Mouse (Mus musculus) limb, embryonic 14.5 days (tissue): ENCODE data around the gene Rpl15. TPM values are rescaled to one million over a fixed set of nuclear protein-coding genes. Genes with fewer than 3 reads are reported as not detected.

ENCODE experiments used
- ATAC-seq: fragments of 200-750 bp; cut with Nextera tagmentation; 2 replicates; pipeline ENCODE4 v1.8.0; 2017; ENCODE audit warnings: low read depth, moderate number of reproducible peaks, moderate TSS enrichment; ENCODE audit not compliant: low FRiP score
- DNase-seq: peaks from one replicate; pipeline ENCODE4 v3.0.0-alpha.2; 2015; ENCODE audit warnings: low spot score
- H3K27ac ChIP-seq: fragments of 300-500 bp; sonication (generic); replicated peaks from 2 replicates; pipeline ENCODE4 v1.5.1; 2014; ENCODE audit warnings: low read depth, mild to moderate bottlenecking, low read length, moderate library complexity, mixed read lengths
- H3K27me3 ChIP-seq: fragments of 300-500 bp; sonication (generic); 2 replicates; pipeline ENCODE4 v1.6.1; 2014; ENCODE audit warnings: low read length, mixed read lengths; ENCODE audit not compliant: control insufficient read depth, insufficient read depth
- H3K36me3 ChIP-seq: fragments of 300-500 bp; sonication (generic); 2 replicates; pipeline ENCODE4 v1.6.1; 2014; ENCODE audit warnings: mild to moderate bottlenecking, low read length, moderate library complexity, mixed read lengths; ENCODE audit not compliant: control insufficient read depth, insufficient read depth
- H3K4me1 ChIP-seq: fragments of 300-500 bp; sonication (generic); 2 replicates; pipeline ENCODE4 v1.6.1; 2014; ENCODE audit warnings: antibody characterized with exemption, low read length, mixed read lengths; ENCODE audit not compliant: control insufficient read depth, insufficient read depth
- H3K4me2 ChIP-seq: fragments of 300-500 bp; sonication (generic); replicated peaks from 2 replicates; pipeline ENCODE4 v1.6.1; 2014; ENCODE audit warnings: low read depth, mild to moderate bottlenecking, low read length, moderate library complexity; ENCODE audit not compliant: severe bottlenecking
- H3K4me3 ChIP-seq: fragments of 300-500 bp; sonication (generic); replicated peaks from 2 replicates; pipeline ENCODE4 v1.5.1; 2014; ENCODE audit warnings: low read length
- H3K9ac ChIP-seq: fragments of 300-500 bp; sonication (generic); 2 replicates; pipeline ENCODE4 v1.6.1; 2014; ENCODE audit warnings: mild to moderate bottlenecking, low read depth, low read length, moderate library complexity; ENCODE audit not compliant: severe bottlenecking
- H3K9me3 ChIP-seq: fragments of 300-500 bp; sonication (generic); 2 replicates; pipeline ENCODE4 v1.6.1; 2016; ENCODE audit warnings: low read length; ENCODE audit not compliant: control insufficient read depth
- POLR2A ChIP-seq: fragments of 200-500 bp; IDR thresholded peaks from 2 replicates; pipeline ENCODE4 v1.8.0; 2012; ENCODE audit warnings: inconsistent platforms, mild to moderate bottlenecking, moderate library complexity, borderline replicate concordance; ENCODE audit not compliant: insufficient read depth, insufficient read length; ENCODE audit errors: extremely low read depth
- WGBS: fragments of 180-500 bp; shearing (Covaris S2); extraction: QIAGEN DNeasy Blood & Tissue Kit; methylation state at CpG from one replicate; pipeline ENCODE4 v1.1.7; 2014; 5-methylcytosine and 5-hydroxymethylcytosine counted together
- polyA plus RNA-seq, 2 experiments: library from polyadenylated mRNA; depleted of rRNA in 1 of 2; stranded (reverse) in 1 of 2; unstranded in 1 of 2; fragments of >200 nt; fragmentation: Nextera tagmentation in 1 of 2; extraction: Ambion mirVana in 1 of 2; gene quantifications; 2 replicates each; pipeline versions ENCODE4 v1.2.1 to v1.2.3; 2012 to 2014

Rpl15 gene
- polyA plus RNA-seq, 2 experiments: 499 to 1,239 TPM

DNA sequence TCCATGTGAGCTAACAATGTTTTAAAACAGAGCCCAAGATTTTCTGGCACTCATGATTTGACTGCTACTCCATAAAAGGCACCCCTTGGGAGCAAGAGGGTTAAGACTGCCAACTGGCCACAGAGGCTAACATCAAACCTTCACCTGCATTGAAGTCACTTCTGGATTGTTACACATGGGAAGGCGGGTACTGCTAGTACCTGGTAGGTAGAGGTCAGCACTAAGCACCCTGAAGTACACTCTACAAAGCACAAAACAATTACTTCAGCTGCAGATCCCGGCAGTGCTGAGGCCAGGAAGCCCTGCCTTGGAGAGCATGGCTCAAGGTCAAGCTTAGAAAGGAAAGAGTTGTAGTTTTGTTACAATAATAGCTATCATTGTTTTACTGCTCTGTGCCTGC is 16.2 kb upstream of the Rpl15 start:
- no peak overlapping the region for H3K4me3 ChIP-seq
- 0 out of 2 replicates have a peak, but pooled peaks cover 13% of the 10 kb centered on the region for H3K4me1 ChIP-seq
- TF ChIP-seq POLR2A: no peak
- H3K36me3 ChIP-seq: peaks cover 12% of the 10 kb centered on the region
- no peaks in the 10 kb centered on the region for H3K27me3 ChIP-seq
- DNase-seq (no peak), ATAC-seq (no peak)
- no peak overlapping the region for H3K27ac ChIP-seq
- no peaks in the 10 kb centered on the region for H3K9me3 ChIP-seq
- WGBS: 73% methylated on average over 2 of the region's 2 CpGs
- no peak overlapping the region for H3K9ac ChIP-seq
- H3K4me2 ChIP-seq: no peak overlapping the region

DNA sequence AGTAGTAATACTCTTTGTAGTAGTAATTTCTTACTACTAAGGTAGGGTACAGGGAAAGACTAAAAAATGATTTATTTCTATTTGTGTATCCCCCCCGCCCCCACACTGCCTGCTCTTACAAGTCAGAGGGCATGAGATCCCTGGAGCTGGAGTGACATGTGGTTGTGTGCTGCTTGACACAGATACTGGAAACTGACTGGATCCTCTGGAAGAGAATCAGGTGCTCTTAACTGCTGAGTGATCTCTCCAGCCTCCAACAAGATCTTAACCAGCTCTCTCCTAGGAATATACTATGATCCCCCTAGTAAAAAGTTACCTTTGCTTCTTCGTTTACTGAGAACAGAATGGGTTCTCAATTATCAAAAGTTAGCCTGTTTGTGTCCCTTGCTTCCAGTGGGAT is 15.2 kb upstream of the Rpl15 start:
- TF ChIP-seq POLR2A: no peak
- Histone ChIP-seq H3K4me3 (no peak overlapping the region), H3K9ac (no peak overlapping the region), H3K27me3 (no peaks in the 10 kb centered on the region), H3K9me3 (no peaks in the 10 kb centered on the region), H3K4me2 (no peak overlapping the region), H3K27ac (no peak overlapping the region), H3K36me3 (peaks cover 22% of the 10 kb centered on the region), H3K4me1 (0 out of 2 replicates have a peak, but pooled peaks cover 13% of the 10 kb centered on the region)
- DNase-seq (no peak), ATAC-seq (no peak)
- WGBS: 91% methylated on average over 2 of the region's 2 CpGs

DNA sequence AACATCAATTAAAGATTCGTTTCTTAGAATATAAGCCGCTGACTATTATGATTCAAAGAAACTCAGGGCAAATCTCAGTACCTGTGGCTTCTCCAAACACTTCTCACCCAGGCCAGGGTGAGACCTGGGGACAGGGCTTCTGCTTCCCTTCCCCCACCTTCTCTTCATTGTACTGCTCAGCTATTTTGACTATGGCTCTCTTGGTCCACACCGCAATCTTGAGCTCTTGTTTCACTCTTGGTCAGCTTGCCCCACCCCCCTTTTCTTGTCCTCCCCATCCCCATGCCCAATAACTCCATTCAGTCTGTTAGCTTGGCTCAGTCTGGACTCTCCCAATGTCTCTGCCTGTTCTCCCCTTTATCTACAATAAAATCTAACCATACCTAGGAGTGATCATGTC is 14.3 kb upstream of the Rpl15 start:
- H3K9ac ChIP-seq: no peak overlapping the region
- no peak overlapping the region for H3K4me2 ChIP-seq
- DNase-seq (no peak), ATAC-seq (no peak)
- 91% methylated on average over 3 of the region's 3 CpGs for WGBS
- no peak overlapping the region for H3K4me3 ChIP-seq
- 0 out of 2 replicates have a peak, but pooled peaks cover 9% of the 10 kb centered on the region for H3K4me1 ChIP-seq
- no peaks in the 10 kb centered on the region for H3K9me3 ChIP-seq
- H3K36me3 ChIP-seq: peaks cover 27% of the 10 kb centered on the region
- TF ChIP-seq POLR2A: no peak
- no peak overlapping the region for H3K27ac ChIP-seq
- H3K27me3 ChIP-seq: no peaks in the 10 kb centered on the region

DNA sequence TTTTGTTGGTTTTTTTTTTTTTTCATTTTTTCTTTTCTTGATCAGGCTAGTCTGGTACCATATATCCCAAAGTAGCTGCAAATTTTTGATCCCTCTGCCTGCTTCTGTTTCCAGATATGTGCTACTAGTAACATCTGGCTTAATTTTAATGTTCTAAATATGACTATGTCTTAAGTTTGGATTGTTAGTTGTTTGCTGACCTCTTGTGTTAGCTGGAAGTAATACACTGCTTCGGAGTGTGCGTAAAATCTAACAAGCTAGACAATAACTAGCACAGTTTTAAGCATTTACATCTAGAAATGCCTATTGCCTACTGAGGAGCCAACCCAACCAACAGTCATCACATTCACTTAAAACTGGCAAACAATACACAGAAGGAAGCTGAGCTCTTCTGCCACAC is 13.4 kb upstream of the Rpl15 start:
- no peak for TF ChIP-seq POLR2A
- Histone ChIP-seq H3K4me1 (0 out of 2 replicates have a peak, but pooled peaks cover 2% of the 10 kb centered on the region), H3K27me3 (no peaks in the 10 kb centered on the region), H3K9ac (no peak overlapping the region), H3K4me2 (no peak overlapping the region), H3K9me3 (no peaks in the 10 kb centered on the region), H3K27ac (no peak overlapping the region), H3K4me3 (no peak overlapping the region), H3K36me3 (peaks cover 35% of the 10 kb centered on the region)
- ATAC-seq: no peak; the same call in 1 of the 2 replicates
- DNase-seq: no peak
- 70% methylated on average over 2 of the region's 2 CpGs for WGBS

GRCm38 (mm10) chr14:18280375-18280774 is 9.2 kb upstream of the Rpl15 start:
- 83% methylated on average over 5 of the region's 5 CpGs for WGBS
- ATAC-seq (no peak), DNase-seq (no peak)

DNA sequence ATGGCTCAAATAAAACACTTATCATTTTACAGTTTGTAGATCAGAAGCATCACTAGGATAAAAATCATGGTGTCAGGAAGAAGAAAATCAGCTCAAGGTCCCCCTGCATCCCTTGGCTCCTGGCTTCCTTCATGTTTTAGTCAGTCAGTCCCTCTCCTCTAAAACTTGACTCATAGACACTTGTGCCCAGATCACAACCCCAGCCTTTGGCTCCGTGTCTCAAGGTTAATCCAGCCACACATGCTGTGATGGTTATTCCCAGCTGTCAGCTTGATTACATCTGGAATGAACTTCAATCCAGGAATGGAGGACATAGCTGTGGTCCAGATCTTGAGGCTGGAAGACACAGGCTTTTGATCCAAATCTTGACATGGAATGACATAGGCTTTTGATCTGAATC is 3.3 kb upstream of the Rpl15 start:
- H3K36me3 ChIP-seq: peaks cover 25% of the 10 kb centered on the region
- DNase-seq: no peak
- no peak overlapping the region for H3K4me3 ChIP-seq

More at GRCm38 (mm10) chr14:18280375-18280774, 9.2 kb upstream of the Rpl15 start:
- no peak overlapping the region for H3K27ac ChIP-seq
- no peak overlapping the region for H3K4me3 ChIP-seq
- no peak overlapping the region for H3K4me2 ChIP-seq
- H3K9ac ChIP-seq: no peak overlapping the region
- H3K9me3 ChIP-seq: no peaks in the 10 kb centered on the region
- peaks cover 59% of the 10 kb centered on the region for H3K36me3 ChIP-seq
- no peaks in the 10 kb centered on the region for H3K27me3 ChIP-seq
- H3K4me1 ChIP-seq: no peaks in the 10 kb centered on the region
- TF ChIP-seq POLR2A: no peak

More for the DNA sequence above, 3.3 kb upstream of the Rpl15 start:
- Histone ChIP-seq H3K4me1 (peaks cover 3% of the 10 kb centered on the region), H3K27ac (no peak overlapping the region), H3K9ac (no peak overlapping the region), H3K27me3 (no peaks in the 10 kb centered on the region), H3K4me2 (no peak overlapping the region), H3K9me3 (no peaks in the 10 kb centered on the region)
- no peak for ATAC-seq
- 79% methylated on average over 1 of the region's 1 CpGs for WGBS
- TF ChIP-seq POLR2A: no peak
